Mouse (Mus musculus): Measurements from ENCODE around the gene Vmn1r95. TPM values are rescaled to one million over a fixed set of nuclear protein-coding genes. Genes with fewer than 3 reads are reported as not detected.
"Not testable (repeated sequence)": the region's sequence is repeated elsewhere in the genome, so short reads cannot be mapped to it uniquely, and the experiment has no call there.

Vmn1r95 gene
- not detected in 2 replicates for polyA plus RNA-seq (2012; rRNA removed)

DNA sequence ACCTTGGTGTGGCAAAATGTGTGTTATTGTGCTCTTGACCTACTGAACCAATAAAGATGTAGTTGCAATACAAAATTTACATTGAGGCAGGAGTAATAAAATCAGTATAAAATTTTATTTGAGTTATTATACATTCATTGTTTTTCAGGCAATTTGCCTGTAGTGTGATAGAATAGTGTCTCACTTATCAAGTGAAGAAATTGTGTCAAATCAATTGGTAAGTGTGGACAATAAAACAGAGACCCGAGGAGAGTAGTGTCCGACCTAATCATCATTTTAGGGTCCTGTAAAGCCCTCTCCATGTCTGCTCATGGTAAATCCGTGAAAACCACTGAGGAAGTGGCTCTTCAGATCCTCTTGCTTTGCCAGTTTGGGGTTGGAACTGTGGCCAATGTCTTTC lies at the start of gene Vmn1r95:
Gene Vmn1r95, plus strand, starts transcription at position 301 of the 400 bp plus-strand sequence.
- H3K27ac ChIP-seq (ENCODE audit: insufficient read depth, low read length); H3K4me1 ChIP-seq (ENCODE audit: control insufficient read depth, insufficient read depth, low read length); H3K4me3 ChIP-seq (ENCODE audit: insufficient read depth, low read length): not testable (repeated sequence)

DNA sequence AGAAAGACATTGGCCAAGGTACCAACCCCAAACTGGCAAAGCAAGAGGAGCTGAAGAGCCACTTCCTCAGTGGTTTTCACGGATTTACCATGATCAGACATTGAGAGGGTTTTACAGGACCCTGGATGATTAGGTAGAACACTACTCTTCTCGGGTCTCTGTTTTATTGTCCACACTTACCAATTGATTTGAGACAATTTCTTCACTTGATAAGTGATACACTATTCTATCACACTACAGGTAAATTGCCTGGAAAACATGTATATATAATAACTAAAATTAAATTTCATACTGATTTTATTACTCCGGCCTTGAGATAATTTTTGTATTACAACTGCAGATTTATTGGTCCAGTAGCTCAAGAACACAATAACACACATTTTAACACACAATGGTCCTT lies 25.2 kb upstream of the Vmn1r95 start, which contains the start of gene Vmn1r94:
Gene Vmn1r94, minus strand, starts transcription at position 101 of the 400 bp plus-strand sequence.
- not testable (repeated sequence) for H3K27ac ChIP-seq (ENCODE audit: insufficient read depth, low read length); H3K4me1 ChIP-seq (ENCODE audit: control insufficient read depth, insufficient read depth, low read length); H3K4me3 ChIP-seq (ENCODE audit: insufficient read depth, low read length)

DNA sequence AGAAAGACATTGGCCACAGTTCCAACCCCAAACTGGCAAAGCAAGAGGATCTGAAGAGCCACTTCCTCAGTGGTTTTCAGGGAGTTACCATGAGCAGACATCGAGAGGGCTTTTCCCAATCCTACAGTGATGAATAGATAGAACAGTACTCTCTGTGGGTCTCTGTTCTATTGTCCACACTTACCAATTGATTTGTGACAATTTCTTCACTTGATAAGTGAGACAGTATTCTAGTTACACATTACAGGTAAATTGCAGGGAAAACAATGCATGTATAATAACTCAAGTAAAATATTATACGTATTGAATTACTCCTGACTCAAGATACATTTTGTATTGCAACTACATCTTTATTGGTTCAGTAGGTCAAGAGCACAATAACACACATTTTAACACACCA lies 12.0 kb downstream of the Vmn1r95 start, which contains the start of gene Gm6164:
Gene Gm6164, minus strand, starts transcription at position 101 of the 400 bp plus-strand sequence.
- H3K4me1 ChIP-seq (ENCODE audit: control insufficient read depth, insufficient read depth, low read length); H3K27ac ChIP-seq (ENCODE audit: insufficient read depth, low read length); H3K4me3 ChIP-seq (ENCODE audit: insufficient read depth, low read length): not testable (repeated sequence)

DNA sequence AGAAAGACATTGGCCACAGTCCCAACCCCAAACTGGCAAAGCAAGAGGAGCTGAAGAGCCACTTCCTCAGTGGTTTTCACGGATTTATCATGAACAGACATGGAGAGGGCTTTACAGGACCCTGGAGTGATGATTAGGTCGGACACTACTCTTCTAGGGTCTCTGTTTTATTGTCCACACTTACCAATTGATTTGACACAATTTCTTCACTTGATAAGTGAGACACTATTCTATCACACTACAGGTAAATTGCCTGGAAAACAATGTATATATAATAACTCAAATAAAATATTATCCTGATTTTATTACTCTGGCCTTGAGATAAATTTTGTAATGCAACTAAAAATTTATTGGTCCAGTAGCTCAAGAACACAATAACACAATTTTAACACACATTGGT lies 40.2 kb downstream of the Vmn1r95 start, which contains the start of gene Gm4498:
Gene Gm4498, minus strand, starts transcription at position 101 of the 400 bp plus-strand sequence.
- H3K4me3 ChIP-seq (ENCODE audit: insufficient read depth, low read length); H3K27ac ChIP-seq (ENCODE audit: insufficient read depth, low read length); H3K4me1 ChIP-seq (ENCODE audit: control insufficient read depth, insufficient read depth, low read length): not testable (repeated sequence)

Other genes starting within 250 kb of the Vmn1r95 start
- not detected in 2 replicates for gene Igsf23, start 243.0 kb upstream of the Vmn1r95 start, polyA plus RNA-seq (2012; rRNA removed)
- not detected in 2 replicates for gene Ceacam20, start 228.3 kb upstream of the Vmn1r95 start, polyA plus RNA-seq (2012; rRNA removed)
- gene Nlrp9b, start 202.2 kb upstream of the Vmn1r95 start, polyA plus RNA-seq (2012; rRNA removed) = not detected in 2 replicates
- gene Vmn1r91, start 94.0 kb upstream of the Vmn1r95 start, polyA plus RNA-seq (2012; rRNA removed) = not detected in 2 replicates
- not detected in 2 replicates for gene Gm16442, start 71.1 kb upstream of the Vmn1r95 start, polyA plus RNA-seq (2012; rRNA removed)
- gene Vmn1r93, start 54.6 kb upstream of the Vmn1r95 start, polyA plus RNA-seq (2012; rRNA removed) = not detected in 2 replicates
- gene Vmn1r94, start 25.3 kb upstream of the Vmn1r95 start, polyA plus RNA-seq (2012; rRNA removed) = not detected in 2 replicates
- not detected in 2 replicates for gene Gm6164, start 11.9 kb downstream of the Vmn1r95 start, polyA plus RNA-seq (2012; rRNA removed)
- not detected in 2 replicates for gene Gm4498, start 40.1 kb downstream of the Vmn1r95 start, polyA plus RNA-seq (2012; rRNA removed)
- gene Gm5890, start 69.1 kb downstream of the Vmn1r95 start, polyA plus RNA-seq (2012; rRNA removed) = not detected in 2 replicates
- gene Gm4133, start 140.4 kb downstream of the Vmn1r95 start, polyA plus RNA-seq (2012; rRNA removed) = not detected in 2 replicates
- gene Gm5728, start 181.7 kb downstream of the Vmn1r95 start, polyA plus RNA-seq (2012; rRNA removed) = not detected in 2 replicates
- gene Vmn1r100, start 224.2 kb downstream of the Vmn1r95 start, polyA plus RNA-seq (2012; rRNA removed) = not detected in 2 replicates
- gene Vmn1r101, start 248.9 kb downstream of the Vmn1r95 start, polyA plus RNA-seq (2012; rRNA removed) = not detected in 2 replicates